Mouse (Mus musculus) thymus, postnatal 10 days (tissue): ENCODE data around the gene Zbtb22.
A peak's percentile ranks its signal among the peaks of the same experiment; 100 is the strongest.

ENCODE experiments used
- DNase-seq, 2 experiments: peaks; one replicate each; pipeline ENCODE4 v3.0.0; 2021; ENCODE audit warnings: low spot score in 2 of 2

The Zbtb22 gene

DNA sequence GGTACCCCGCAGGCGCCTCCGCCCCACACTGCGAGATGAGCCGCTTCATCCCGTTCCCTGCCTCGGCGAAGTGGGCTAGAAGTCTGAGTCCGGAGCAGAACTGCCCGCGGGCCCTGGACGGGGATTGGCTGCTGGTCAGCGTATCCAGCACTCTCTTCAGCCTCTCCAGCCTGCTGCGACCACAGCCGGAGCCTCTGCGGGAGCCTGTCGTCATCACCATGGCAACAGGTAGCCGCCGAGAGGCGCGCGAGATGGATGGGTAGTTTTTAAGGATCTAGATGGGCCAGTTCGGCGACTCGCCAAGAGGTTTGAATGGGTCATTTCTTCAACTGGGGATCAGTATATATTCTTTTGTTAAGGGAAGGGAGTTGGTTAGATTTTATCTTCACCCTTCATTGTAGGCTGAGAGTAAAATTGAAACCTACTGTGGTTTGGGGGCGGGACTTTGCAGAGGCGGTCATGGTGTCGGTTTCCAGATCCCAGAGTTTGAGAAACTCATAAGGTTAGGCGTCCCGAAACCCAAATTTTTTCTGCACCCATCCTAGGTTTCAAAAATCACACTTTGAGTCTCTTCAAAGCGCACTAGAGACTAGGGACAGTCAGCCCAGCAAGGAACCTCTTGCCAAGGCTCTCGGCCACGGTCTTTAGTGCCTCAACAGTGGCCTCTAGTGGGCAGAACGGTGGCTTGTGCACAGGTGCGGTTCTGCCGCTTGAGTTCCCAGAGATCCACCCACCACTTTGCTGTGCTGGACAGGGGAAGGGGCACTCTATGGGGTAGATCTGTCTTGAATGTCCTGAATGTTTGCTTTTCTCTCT, 4.8 kb downstream of the Zbtb22 start:
- peak; percentile 73 to 87 for DNase-seq

DNA sequence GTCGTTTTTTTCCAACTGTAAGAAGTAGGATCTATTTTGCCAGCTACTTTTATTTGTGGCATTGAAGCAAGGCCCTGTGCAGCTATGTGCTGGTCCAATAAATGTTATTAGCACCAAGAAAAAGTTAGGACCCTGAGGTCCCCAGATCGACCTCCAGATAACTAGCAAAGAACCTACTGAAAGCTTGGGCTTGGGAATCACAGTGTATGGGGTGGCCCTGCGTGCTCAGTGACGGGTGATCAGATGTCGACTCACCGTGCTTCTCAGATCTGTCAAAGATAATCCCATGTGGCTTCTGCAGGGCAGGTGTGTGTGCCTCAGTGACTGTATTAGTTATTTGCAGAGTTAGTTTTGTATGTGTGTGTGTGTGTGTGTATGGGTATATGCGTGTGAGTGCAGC, 5.7 kb downstream of the Zbtb22 start:
- no peak for DNase-seq

DNA sequence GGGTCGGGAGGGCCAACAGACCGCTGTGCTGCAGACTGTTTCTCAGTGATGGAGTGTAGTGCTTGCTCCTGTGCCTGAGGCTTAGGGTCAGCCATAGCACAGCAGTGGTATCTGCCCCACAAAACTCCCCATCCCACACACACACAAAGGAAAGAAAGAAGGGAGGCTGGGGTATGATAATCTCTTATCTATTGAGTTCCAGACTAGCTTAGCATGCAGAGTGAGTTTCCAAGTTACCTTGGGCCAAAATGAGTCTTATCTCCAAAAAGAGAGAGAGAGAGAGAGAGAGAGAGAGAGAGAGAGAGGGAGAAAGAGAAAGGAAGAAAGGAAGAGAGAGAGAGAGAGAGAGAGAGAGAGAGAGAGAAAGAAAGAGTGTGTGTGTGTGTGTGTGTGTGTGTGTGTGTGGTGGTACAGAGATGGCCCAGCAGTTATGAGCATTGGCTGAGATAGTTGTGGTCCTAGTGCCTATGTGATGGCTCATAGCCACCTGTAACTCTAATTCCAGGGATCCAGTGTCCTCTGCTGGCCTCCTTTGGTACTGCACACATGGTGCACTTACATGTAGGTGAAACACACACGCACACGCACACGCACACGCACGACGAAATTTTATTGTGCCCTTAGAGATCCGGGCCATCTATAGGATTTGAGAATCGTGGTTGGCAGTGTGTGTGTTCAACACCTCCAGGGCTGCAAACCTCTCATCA, 9.0 kb downstream of the Zbtb22 start:
- DNase-seq: peak in 1 of 2 experiments; percentile 53

DNA sequence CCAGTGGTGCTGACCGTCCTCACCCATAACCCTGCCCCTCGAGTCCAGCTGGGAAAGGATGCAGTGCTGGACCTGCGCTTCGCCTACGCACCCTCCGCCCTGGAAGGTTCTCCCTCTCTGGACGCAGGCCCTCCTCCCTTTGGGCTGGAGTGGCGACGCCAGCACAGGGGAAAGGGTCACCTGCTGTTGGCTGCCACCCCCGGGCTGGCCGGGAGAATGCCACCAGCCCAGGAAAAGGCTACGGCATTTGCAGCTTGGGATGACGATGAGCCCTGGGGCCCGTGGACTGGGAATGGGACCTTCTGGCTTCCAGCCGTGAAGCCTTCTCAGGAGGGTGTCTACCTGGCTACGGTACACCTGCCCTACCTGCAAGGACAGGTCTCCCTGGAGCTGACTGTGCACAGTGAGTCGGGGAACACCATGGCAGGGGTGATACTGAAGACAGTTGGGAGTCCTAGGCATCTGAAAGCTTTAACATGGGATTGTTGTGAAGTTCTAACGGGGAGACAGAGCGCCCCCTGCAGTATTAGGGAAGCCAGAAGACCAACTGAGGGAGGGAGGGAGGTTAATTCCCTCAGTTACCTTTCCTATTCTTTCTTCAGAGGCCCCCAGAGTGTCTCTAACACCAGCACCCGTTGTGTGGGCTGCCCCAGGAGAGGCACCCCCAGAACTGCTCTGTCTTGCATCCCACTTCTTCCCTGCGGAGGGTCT, 9.9 kb downstream of the Zbtb22 start:
- DNase-seq: no peak

DNA sequence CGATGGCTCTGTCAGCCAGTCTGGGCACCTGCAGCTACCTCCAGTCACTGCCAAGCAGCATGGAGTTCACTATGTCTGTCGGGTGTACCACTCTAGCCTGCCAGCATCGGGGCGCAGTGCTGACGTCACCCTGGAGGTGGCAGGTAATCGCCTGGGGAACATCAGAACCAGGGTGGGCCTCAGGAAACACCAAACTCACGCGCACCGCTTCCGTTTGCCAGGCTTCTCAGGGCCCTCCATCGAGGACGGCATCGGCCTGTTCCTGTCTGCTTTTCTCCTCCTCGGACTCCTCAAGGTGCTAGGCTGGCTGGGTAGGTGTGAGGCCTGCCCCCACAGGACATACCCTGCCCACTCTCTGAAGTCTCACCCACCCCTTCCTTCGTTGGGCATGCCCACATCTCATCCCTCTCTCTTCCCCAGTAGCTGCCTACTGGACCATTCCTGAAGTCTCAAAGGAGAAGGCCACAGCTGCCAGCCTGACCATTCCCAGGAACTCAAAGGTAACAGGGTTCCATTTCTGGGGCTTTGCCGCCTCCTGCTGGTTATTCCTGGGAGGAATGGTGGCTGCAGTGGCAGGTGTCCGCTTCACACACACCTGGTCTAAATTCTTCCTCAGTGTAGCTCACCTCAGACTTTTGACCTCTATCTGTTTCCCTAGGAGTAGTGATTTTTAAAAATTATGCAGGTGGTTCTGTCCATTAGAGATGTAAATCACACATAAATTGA, 10.7 kb downstream of the Zbtb22 start:
- DNase-seq: no peak

DNA sequence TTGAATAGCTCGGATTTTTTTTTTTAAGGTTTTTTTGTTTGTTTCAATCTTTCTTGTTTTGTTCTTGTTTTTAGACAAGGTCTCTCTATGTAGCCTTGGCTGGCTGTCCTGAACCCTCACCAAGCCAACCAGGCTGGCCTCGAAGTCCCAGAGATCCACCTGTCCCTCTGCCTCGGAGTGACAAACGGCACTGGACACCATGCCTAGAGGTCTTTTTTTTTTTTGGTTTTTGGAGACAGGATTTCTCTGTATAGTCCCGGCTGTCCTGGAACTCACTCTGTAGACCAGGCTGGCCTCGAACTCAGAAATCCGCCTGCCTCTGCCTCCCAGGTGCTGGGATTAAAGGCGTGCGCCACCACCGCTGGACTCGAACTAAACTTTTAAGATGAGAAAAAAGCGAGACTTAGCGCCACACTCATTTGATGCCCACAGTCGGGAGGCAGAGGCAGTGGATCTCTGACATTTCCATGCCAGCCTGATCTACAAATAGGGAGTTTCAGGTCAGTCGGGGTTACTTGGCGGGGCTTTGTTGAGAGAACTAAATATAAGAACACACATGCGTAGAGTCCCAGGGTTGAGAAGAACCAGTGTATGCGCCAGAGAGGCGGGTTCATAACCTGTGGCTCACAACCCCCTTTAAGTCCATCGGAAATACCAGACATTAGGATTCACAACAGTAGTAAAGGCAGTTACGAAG, 12.7 kb downstream of the Zbtb22 start:
- DNase-seq: no peak

DNA sequence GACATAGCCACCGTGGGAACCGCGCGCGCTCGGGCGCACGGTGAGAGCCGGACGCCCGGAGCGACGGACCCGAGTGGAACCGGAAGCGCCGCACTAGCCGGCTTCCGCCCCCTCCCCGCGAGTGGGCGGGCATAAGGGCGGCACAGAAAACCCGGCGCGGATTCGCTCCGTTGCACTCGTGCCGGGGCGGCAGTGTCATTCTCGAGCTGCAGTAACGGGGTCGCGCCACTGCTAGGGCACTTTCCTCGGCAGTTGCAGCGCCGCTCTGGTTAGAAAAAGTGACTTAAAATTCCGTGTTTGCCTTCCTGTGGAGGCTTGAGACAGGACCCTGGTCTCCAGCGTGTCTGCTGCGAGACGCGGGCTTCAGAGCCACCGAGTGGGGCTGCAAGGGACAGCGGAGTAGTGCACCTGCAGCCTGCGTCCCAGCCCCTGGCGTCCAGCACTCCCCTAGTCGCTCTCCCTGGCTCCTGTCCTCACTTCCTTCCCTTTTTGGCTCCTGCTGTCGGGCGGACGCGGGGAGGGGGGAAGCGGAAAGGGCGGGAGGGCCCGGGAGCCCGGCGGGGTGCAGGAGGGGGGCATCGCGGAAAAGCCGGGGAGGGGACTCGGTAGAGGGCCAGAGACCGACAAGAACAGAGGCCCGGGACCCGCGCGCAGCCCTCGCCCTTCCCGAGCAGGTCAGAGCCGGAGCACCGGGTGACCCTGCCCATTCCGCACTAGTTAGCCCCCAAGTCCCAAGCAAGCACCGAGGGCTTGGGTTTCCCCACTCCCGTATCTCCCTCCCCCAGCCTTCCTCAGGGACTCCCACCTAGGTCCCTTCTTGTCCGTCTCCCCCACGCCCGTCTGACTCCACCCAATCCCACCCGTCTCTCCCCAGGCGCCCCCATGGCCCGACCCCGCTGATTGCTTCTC, 13.9 kb downstream of the Zbtb22 start, which contains the start of gene Rgl2:
TSS of gene Rgl2 (plus strand) at position 173 of the 909 bp plus-strand sequence.
- DNase-seq: peak; percentile 94 to 97

DNA sequence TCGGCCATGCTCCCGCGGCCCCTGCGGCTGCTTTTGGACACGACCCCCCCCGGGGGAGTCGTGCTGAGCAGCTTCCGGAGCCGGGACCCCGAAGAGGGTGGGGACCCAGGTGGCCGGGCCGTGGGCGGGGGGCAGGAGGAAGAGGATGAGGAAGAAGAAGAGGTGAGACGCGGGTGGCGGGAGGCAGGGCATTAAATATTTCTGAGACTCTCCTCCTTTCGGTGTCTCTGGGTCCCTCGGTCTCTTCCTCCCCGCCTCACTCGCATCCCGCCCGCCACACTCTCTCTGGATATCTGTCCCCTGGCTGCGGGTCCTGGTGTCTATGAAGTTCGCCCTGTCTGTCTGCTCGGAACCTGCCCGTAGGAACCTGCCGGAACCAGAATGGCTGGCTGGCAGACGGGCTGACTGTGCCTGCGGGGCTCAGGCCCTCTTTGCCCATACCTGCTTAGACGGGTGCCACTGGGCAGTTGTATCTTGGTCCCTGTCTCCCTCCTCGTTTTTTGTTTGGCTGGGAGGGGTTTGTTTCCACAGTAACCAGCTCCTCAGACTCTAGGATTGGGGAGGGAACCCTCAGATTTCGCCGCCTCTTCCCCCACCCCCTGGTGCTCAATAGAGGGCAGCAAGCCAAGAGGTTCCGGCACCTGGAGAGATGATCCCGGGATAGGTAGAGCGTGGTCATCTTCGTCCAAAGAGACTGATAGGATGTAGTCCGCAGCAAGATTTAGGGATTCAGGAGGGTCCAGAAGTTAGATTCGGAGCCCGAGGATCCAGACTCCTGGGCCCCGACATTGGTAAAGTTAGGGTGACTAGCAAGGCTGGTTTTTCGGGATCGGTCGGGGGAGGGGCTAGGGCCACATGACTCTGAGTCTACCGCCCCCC, 14.8 kb downstream of the Zbtb22 start:
- peak; percentile 67 to 72 for DNase-seq

DNA sequence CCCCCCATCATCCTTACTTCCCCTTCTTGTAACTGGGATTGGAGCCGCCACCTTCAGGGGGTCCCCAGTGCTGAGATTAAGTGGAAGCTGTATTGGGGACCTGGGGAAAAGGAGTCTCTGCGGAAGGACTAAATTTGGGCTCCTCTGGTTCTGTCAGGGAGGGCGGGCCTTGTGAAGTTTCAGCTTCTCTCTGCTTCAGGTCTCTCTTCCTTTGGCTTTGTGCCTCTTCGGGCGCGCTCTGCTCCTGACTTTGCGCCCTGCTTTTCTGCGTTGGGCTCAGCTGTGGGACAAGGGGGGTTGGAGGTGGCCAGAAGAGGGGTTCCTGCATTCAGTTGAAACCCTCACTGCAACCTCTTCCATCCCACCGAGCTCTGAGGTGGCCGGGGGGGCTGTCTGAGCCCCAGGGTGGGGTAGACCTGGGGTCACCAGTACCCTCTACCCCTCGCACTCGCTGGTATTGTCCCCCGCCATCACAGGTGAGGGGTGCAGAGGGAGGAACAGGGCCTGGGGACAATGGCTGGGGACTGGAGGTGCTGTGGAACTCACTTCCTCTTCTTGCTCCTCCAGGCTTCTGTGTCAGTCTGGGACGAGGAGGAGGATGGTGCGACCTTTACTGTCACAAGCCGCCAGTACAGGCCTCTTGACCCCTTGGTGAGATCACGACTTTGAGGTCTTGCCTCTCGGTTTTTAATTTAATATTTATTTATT, 15.6 kb downstream of the Zbtb22 start:
- DNase-seq: no peak

DNA sequence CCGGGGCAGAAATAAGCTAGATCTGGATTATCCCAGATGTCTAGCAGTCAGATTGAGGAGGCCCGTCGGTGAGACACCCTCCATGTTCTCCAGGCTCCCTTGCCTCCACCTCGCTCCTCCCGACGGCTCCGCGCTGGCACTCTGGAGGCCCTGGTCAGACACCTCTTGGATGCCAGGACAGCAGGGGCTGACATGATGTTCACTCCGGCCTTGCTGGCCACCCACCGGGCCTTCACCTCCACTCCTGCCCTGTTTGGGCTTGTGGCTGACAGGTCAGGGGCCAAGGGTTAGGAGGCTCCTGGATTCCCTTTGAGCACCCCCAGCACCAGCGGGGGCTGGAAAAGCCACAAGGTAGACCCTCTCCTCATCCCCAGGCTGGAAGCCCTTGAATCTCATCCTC, 16.2 kb downstream of the Zbtb22 start:
- no peak for DNase-seq

DNA sequence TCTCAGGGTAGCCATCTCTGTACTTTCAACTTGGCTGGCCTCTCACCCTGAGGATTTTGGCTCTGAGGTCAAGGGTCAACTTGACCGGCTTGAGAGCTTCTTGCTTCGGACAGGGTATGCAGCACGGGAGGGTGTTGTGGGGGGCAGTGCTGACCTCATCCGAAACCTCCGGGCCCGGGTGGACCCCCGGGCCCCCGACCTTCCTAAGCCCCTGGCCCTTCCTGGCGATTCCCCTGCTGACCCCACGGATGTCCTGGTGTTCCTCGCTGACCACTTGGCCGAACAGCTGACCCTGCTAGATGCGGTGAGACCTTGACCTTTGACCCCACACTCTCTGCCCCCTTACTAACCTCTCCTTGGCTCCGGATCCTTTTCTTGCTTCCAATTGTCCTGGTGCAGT, 16.7 kb downstream of the Zbtb22 start:
- no peak for DNase-seq

DNA sequence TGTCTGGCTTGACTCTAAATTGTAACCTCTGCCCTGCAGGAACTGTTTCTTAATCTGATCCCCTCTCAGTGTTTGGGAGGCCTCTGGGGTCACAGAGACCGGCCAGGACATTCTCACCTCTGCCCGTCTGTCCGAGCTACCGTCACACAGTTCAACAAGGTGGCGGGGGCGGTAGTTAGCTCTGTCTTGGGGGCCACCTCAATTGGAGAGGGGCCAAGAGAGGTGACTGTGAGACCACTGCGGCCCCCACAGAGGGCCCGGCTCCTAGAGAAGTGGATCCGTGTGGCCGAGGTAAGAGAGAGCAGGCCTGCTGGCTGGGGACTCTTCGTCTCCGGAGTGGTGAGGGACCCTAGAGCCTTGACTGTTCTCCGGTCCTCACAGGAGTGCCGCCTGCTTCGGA, 17.3 kb downstream of the Zbtb22 start:
- no peak for DNase-seq

DNA sequence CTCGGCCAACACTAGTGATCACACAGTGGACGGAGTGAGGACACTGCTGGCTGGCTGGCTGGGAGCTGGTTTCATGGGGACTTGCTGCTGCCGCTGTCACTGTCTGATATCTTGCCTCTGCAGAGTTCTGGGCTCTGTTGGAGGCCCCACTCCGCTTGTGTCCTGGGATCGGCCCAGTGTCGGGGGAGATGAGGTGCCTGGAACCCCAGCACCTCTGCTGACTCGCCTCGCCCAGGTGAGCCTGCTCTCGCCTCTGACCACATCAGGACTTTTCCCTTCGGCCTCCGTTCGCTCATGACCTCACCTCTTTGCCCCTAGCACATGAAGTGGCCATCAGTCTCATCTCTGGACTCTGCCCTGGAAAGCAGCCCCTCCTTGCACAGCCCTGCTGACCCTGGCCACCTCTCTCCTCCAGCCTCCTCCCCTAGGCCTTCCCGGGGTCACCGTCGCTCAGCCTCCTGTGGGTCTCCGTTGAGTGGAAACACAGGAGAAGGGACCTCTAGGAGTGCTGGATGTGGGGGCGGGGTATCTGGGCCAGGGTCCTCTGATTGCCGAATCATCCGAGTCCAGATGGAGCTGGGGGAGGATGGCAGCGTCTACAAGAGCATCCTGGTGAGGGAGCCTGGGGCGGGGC, 19.8 kb downstream of the Zbtb22 start:
- no peak for DNase-seq

DNA sequence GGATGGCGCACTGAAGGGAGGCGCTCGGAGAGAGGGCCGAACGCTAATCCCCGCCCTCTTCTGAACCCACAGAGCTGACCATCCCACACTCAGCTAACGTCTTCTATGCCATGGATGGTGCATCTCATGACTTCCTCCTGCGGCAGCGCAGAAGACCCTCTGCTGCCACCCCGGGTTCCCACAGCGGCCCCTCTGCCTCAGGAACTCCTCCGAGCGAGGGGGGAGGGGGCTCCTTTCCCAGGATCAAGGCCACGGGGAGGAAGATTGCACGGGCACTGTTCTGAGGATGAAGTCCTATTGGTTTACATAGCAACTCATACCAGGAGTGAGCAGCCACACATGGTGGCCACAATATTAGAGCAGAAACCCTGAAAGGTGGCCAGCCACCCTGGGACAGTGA, 21.3 kb downstream of the Zbtb22 start:
- DNase-seq: no peak

DNA sequence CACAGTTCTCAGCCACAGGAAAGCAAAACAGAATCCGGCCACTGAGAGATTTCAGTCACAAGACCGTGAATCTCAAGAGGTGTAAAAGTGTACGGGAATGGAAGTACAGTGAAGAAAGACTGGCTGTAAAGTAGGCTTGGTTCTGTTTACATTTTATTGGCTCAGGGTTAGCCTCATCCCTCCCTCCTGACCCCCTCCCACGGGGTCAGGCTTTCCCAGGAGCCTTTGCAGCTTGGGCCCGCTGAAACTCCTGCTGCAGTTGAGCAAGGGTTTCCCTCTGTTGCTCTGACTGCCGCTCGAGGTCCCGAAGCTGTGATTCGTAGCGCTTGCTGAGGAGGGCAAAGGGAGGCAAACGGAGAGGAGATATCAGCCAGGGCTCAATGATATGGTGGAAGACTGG, 23.1 kb downstream of the Zbtb22 start:
- no peak for DNase-seq

DNA sequence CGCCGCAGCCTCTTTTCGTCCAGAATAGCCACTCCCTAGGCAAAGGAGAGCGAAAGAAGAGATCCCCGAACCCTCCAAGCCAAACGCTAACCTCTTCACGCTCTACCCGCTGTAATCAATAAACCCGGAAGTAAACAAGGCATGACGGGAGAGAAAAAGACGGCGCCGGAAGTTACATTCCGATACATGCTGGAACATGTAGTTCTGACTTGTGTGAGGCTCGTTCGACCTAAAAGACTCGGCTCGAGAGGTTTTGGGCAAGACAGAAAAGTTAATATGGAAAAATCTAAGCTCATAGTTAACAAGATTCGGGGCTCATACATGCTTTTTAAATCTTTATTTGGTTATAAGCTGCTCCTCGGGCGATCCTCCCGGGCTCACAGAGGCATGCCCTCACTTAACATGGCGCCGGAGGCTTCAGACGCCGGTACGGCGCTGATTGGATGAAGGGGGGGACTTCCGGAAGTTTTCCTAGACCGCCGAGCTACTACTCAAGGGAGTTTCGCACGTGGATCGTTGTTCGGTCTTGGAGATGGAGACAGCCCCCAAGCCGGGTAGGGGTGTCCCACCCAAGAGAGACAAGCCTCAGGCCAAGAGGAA, 24.6 kb downstream of the Zbtb22 start, which contains the start of the genes Pfdn6 and Wdr46:
TSS of gene Pfdn6 (minus strand) at position 138 of the 600 bp plus-strand sequence.
TSS of gene Wdr46 (plus strand) at position 455 of the 600 bp plus-strand sequence.
- DNase-seq: peak; percentile 74 to 85

DNA sequence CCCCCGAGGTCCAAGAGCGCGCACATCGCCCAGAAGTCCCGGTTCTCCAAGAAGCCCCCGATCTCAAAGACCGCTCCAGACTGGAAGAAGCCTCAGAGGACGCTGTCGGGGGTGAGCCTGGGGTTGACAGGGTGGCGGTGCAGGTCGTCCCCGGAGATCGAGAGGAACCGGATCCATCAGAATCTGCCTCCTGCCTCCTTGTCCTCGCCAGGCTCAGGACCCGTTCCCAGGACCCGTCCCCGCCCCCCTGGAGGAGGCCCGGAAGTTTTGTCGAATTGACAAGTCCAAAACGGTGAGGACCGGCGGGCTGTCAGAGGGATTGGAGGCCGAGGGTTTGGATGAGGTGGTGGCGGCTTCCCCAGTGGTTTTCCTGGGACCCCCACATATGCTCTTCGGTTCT, 25.3 kb downstream of the Zbtb22 start:
- DNase-seq: no peak
